Mouse (Mus musculus) neural tube, embryonic 14.5 days (tissue): ENCODE data around the gene Klhl31. TPM values are rescaled to one million over a fixed set of nuclear protein-coding genes. Genes with fewer than 3 reads are reported as not detected.

Experiments used
- ATAC-seq: fragments of 200-750 bp; cut with Nextera tagmentation; 2 replicates; pipeline ENCODE4 v1.8.0; 2017; ENCODE audit warnings: low read depth, mild to moderate bottlenecking, moderate TSS enrichment, moderate library complexity
- H3K27ac ChIP-seq: fragments of 300-500 bp; sonication (generic); 2 replicates; pipeline ENCODE4 v1.5.1; 2014; ENCODE audit warnings: low read depth, mild to moderate bottlenecking, control low read depth, low read length, moderate library complexity, mixed read lengths
- H3K27me3 ChIP-seq: fragments of 300-500 bp; sonication (generic); 2 replicates; pipeline ENCODE4 v1.6.1; 2014; ENCODE audit warnings: low read length; ENCODE audit not compliant: control insufficient read depth, insufficient read depth
- H3K36me3 ChIP-seq: fragments of 300-500 bp; sonication (generic); 2 replicates; pipeline ENCODE4 v1.6.1; 2014; ENCODE audit warnings: low read length, mixed read lengths; ENCODE audit not compliant: control insufficient read depth, insufficient read depth
- H3K4me1 ChIP-seq: fragments of 300-500 bp; sonication (generic); 2 replicates; pipeline ENCODE4 v1.6.1; 2014; ENCODE audit warnings: low read length; ENCODE audit not compliant: control insufficient read depth, insufficient read depth
- H3K4me2 ChIP-seq: fragments of 300-500 bp; sonication (generic); 2 replicates; pipeline ENCODE4 v1.6.1; 2014; ENCODE audit warnings: mild to moderate bottlenecking, low read depth, low read length, control low read depth
- H3K4me3 ChIP-seq: fragments of 300-500 bp; sonication (generic); 2 replicates; pipeline ENCODE4 v1.5.1; 2014; ENCODE audit warnings: low read depth, low read length, control low read depth, mixed read lengths
- H3K9ac ChIP-seq: fragments of 300-500 bp; sonication (generic); replicated peaks from 2 replicates; pipeline ENCODE4 v1.6.1; 2014; ENCODE audit warnings: low read depth, mild to moderate bottlenecking, control low read depth, low read length, mixed read lengths
- H3K9me3 ChIP-seq: fragments of 300-500 bp; sonication (generic); 2 replicates; pipeline ENCODE4 v1.6.1; 2016; ENCODE audit warnings: low read length; ENCODE audit not compliant: control insufficient read depth
- WGBS: fragments of 180-500 bp; shearing (Covaris S2); extraction: QIAGEN DNeasy Blood & Tissue Kit; methylation state at CpG from one replicate; pipeline ENCODE4 v1.1.7; 2014; 5-methylcytosine and 5-hydroxymethylcytosine counted together
- polyA plus RNA-seq: library from polyadenylated mRNA; unstranded; fragments of >200 nt; fragmentation: Nextera tagmentation; extraction: Ambion mirVana; gene quantifications from 2 replicates; pipeline ENCODE4 v1.2.1, GENCODE M21; 2014

The Klhl31 gene
- polyA plus RNA-seq, 1 experiment from 2014 or later, result 0.13 TPM

DNA sequence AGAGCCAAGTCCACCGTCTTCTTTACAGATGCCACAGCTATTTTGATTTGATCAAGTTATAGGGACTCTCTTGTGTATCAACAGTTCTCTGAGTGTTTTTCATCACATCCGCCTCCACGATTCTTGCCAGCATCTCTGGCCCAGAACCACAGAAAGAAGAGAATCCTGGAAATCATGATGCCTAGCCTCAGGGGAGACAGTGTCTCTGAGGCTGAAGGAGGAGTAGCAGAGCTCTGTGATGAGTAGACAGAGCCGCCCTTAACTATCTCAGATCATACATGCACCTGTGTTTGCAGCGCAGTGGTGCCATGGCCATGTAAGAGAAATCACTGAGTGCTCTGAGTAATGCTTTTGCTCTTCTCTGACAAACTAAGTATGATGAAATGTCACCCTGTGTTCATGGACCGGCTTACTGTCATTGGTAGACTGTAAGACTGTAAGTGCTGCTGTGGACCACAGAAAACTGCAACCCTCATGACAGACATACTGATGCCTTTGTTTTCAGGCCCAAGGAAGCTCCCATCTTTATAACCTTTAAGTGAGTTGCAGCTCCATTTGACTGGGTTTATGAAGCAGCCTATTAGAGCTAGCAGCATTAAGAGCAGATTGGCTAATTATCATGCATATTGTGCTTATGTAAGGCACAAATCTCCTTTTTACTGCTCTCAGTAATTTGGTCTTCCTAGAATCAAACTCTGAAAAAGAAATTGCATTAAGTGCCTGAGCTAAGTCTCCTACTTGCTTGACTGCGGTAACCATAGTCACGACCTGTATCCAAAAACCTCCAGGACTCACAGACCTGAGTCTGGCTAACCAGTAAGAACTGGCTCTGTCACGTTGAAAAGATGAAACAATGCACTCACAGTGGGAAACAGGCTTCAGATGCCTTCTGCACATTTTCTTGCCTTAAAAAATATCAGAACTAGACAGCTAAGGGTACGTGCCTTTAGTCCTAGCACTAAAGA lies 33.7 kb upstream of the Klhl31 start:
- peak; percentile 81 for ATAC-seq
- Histone ChIP-seq H3K4me2 (no peak overlapping the region), H3K4me3 (no peak overlapping the region), H3K4me1 (no peaks in the 10 kb centered on the region), H3K9me3 (no peaks in the 10 kb centered on the region), H3K9ac (no peak overlapping the region), H3K27me3 (no peaks in the 10 kb centered on the region), H3K27ac (peak overlapping the region; percentile 55; the same call in 1 of the 2 replicates), H3K36me3 (no peaks in the 10 kb centered on the region)
- 78% methylated on average over 10 of the region's 10 CpGs for WGBS

DNA sequence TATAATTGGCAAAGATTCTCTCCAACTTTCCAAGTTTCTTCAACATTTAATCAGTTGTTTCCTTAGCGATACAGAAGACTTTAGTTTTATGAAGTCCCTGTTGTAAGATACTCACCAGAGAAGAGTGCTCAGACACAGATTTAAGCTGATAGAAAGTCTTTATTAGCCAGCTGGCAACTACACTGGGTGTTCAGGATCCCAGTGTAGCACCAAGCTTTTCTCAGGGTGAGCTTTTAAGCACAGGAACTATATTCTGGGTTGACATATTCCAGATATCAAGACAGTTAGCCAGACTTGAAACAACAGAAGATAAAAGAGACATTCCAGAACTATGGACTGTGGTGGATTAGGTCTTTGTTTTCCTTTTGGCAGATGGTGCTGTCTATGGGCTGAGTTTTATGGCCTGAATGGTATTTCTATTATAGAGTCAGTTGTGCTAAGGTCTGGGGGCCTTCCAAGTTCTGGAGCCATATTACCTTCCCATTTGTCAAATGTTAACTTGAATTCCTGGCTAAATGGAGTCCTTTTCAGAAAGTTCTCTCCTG lies 32.3 kb upstream of the Klhl31 start:
- WGBS, result 96% methylated on average over 1 of the region's 1 CpGs
- H3K4me1 ChIP-seq, result no peaks in the 10 kb centered on the region
- no peaks in the 10 kb centered on the region for H3K27me3 ChIP-seq
- no peak overlapping the region for H3K4me3 ChIP-seq
- H3K27ac ChIP-seq, result no peak overlapping the region
- ATAC-seq, result no peak
- H3K9me3 ChIP-seq, result no peaks in the 10 kb centered on the region
- H3K4me2 ChIP-seq, result no peak overlapping the region
- no peaks in the 10 kb centered on the region for H3K36me3 ChIP-seq
- no peak overlapping the region for H3K9ac ChIP-seq

DNA sequence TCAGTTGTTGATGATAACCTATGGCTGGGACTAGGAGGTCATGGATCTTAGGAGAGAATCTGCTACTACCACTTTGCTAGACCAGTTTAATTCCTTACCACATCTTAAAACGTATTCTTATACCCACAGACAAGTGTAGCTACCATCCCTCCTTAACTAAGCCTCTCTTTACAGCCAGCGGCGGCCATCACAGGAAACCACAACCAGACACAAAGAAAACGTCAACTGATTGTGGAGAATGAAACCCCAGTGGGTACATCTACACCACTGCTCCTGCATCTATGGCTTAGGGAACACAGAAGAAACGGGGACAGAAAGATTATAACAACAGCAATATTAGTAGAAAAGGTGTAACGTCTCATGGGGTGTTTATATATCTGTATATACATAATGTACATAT lies 29.0 kb upstream of the Klhl31 start:
- 81% methylated on average over 6 of the region's 6 CpGs for WGBS
- H3K36me3 ChIP-seq, result no peaks in the 10 kb centered on the region
- H3K4me1 ChIP-seq, result no peaks in the 10 kb centered on the region
- no peak overlapping the region for H3K4me3 ChIP-seq
- ATAC-seq, result no peak
- H3K4me2 ChIP-seq, result no peak overlapping the region
- H3K9me3 ChIP-seq, result no peaks in the 10 kb centered on the region
- H3K27me3 ChIP-seq, result no peaks in the 10 kb centered on the region
- H3K9ac ChIP-seq, result no peak overlapping the region
- no peak overlapping the region for H3K27ac ChIP-seq

DNA sequence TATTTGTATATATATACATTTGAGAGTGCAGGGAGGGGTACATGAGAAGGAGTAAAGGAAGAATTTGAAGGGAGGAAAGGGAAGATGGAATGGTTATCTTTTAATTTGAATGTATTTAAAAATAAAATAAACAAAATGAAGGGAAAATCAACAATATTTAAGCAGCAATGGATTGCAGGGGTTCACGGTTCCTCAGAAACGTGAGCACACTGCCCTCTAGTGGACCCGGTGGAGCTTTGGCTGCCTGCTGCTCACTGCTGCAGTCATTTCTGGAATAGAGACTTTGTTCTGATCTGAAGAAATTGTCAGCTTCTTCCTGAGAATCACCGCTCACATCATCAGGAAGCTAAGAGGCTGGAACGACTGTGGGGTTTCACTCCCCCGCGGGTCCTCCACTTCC lies 28.5 kb upstream of the Klhl31 start:
- no peak overlapping the region for H3K4me2 ChIP-seq
- no peak overlapping the region for H3K27ac ChIP-seq
- H3K27me3 ChIP-seq, result no peaks in the 10 kb centered on the region
- H3K9ac ChIP-seq, result no peak overlapping the region
- no peaks in the 10 kb centered on the region for H3K4me1 ChIP-seq
- H3K4me3 ChIP-seq, result no peak overlapping the region
- no peak for ATAC-seq
- H3K9me3 ChIP-seq, result no peaks in the 10 kb centered on the region
- no peaks in the 10 kb centered on the region for H3K36me3 ChIP-seq
- 32% methylated on average over 5 of the region's 7 CpGs for WGBS

DNA sequence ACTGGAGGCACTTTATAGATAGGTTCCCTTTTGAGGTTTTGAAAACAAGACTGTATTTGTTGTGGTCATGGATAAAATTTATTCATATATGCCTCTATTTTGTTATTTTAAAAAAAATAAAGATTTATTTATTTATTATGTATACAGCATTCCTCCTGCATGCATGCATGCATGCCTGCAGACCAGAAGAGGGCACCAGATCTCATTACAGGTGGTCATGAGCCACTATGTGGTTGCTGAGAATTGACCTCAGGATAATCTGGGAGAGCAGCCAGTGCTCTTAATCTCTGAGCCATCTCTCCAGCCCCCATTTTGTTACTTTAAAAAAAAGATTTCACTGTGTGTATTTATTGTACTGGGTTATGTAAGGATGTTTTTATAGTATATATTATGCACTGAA lies 25.5 kb upstream of the Klhl31 start:
- Histone ChIP-seq H3K9ac (no peak overlapping the region), H3K4me2 (no peak overlapping the region), H3K36me3 (no peaks in the 10 kb centered on the region), H3K4me3 (no peak overlapping the region), H3K27me3 (no peaks in the 10 kb centered on the region), H3K4me1 (no peaks in the 10 kb centered on the region), H3K9me3 (no peaks in the 10 kb centered on the region), H3K27ac (no peak overlapping the region)
- no peak for ATAC-seq

GRCm38 (mm10) chr9:77612349-77612748 lies 24.0 kb upstream of the Klhl31 start:
- 79% methylated on average over 4 of the region's 4 CpGs for WGBS
- no peaks in the 10 kb centered on the region for H3K4me1 ChIP-seq

GRCm38 (mm10) chr9:77615868-77616267 lies 20.4 kb upstream of the Klhl31 start:
- no peak overlapping the region for H3K27ac ChIP-seq
- H3K27me3 ChIP-seq, result no peaks in the 10 kb centered on the region
- no peak overlapping the region for H3K9ac ChIP-seq
- WGBS, result 68% methylated on average over 4 of the region's 4 CpGs
- no peak overlapping the region for H3K4me2 ChIP-seq
- H3K9me3 ChIP-seq, result no peaks in the 10 kb centered on the region
- no peak for ATAC-seq
- H3K4me3 ChIP-seq, result no peak overlapping the region
- H3K4me1 ChIP-seq, result no peaks in the 10 kb centered on the region
- H3K36me3 ChIP-seq, result no peaks in the 10 kb centered on the region

More at GRCm38 (mm10) chr9:77612349-77612748, 24.0 kb upstream of the Klhl31 start:
- Histone ChIP-seq H3K4me3 (no peak overlapping the region), H3K27ac (no peak overlapping the region), H3K9ac (no peak overlapping the region), H3K4me2 (no peak overlapping the region), H3K9me3 (no peaks in the 10 kb centered on the region), H3K27me3 (no peaks in the 10 kb centered on the region), H3K36me3 (no peaks in the 10 kb centered on the region)
- ATAC-seq, result no peak

DNA sequence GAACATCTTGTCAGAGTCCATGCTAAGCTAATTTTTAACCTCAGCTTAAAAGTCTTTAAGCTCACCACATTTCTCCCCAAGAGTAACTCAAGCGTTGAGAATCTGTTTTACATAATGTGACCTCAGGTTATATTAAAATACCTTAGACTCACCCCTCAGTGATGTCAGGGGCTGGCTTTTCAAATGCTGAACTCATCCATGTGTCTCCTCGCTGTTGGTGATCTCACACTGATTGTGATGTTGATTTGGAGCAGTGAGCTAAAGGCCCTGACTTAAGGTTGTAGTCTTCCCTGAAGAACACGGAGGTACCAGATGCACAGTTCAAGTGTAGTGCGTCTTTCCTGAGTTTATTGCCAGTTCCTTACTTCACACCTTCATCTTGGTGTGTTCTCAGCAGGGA lies 19.5 kb upstream of the Klhl31 start:
- Histone ChIP-seq H3K9ac (no peak overlapping the region), H3K4me3 (no peak overlapping the region), H3K4me1 (no peaks in the 10 kb centered on the region), H3K36me3 (no peaks in the 10 kb centered on the region), H3K27me3 (no peaks in the 10 kb centered on the region), H3K4me2 (no peak overlapping the region), H3K9me3 (no peaks in the 10 kb centered on the region), H3K27ac (no peak overlapping the region)
- WGBS, result 45% methylated on average over 4 of the region's 4 CpGs
- no peak for ATAC-seq

GRCm38 (mm10) chr9:77617751-77618150 lies 18.5 kb upstream of the Klhl31 start:
- no peaks in the 10 kb centered on the region for H3K9me3 ChIP-seq
- no peak overlapping the region for H3K9ac ChIP-seq
- WGBS, result 80% methylated on average over 6 of the region's 6 CpGs
- H3K4me2 ChIP-seq, result no peak overlapping the region
- H3K4me3 ChIP-seq, result no peak overlapping the region
- no peaks in the 10 kb centered on the region for H3K4me1 ChIP-seq
- no peaks in the 10 kb centered on the region for H3K27me3 ChIP-seq
- H3K36me3 ChIP-seq, result no peaks in the 10 kb centered on the region
- ATAC-seq, result no peak
- H3K27ac ChIP-seq, result no peak overlapping the region
